Mouse (Mus musculus): ENCODE data around the gene Ephb6. TPM values are rescaled to one million over a fixed set of nuclear protein-coding genes. Genes with fewer than 3 reads are reported as not detected.

The Ephb6 gene
- polyA plus RNA-seq, 1 experiment from 2014 or later: 13.9 TPM

GRCm38 (mm10) chr6:41635211-41635610 lies 29.9 kb downstream of the Ephb6 start:
- Histone ChIP-seq H3K4me1 (no peaks in the 10 kb centered on the region), H3K27me3 (ENCODE audit: low read depth, poor library complexity, severe bottlenecking) (no peaks in the 10 kb centered on the region), H3K27ac (replicated peaks) (no peak overlapping the region), H3K36me3 (no peaks in the 10 kb centered on the region), H3K4me3 (no peak overlapping the region), H3K9me3 (replicated peaks) (no peaks in the 10 kb centered on the region)
- WGBS: 68% methylated on average over 1 of the region's 1 CpGs
- no peak for DNase-seq (ENCODE audit: low spot score)

- H3K9me3 ChIP-seq (replicated peaks): no peaks in the 10 kb centered on the region
- no peak within 1 kb of the TSS for H3K27ac ChIP-seq (replicated peaks)
- no peaks in the 10 kb centered on the region for H3K4me1 ChIP-seq
- no peaks in the 10 kb centered on the region for H3K27me3 ChIP-seq (ENCODE audit: low read depth, poor library complexity, severe bottlenecking)
- no peak within 1 kb of the TSS for H3K4me3 ChIP-seq
- H3K36me3 ChIP-seq: no peaks in the 10 kb centered on the region
- 19% methylated on average over 5 of the region's 5 CpGs for WGBS
- no peak for DNase-seq (ENCODE audit: low spot score)
Observed at GRCm38 (mm10) chr6:41636178-41636577, 30.9 kb downstream of the Ephb6 start, which contains the start of gene Trpv6. Gene Trpv6, minus strand, starts transcription at chr6:41636405.

- Histone ChIP-seq H3K4me3 (no peak overlapping the region), H3K27ac (replicated peaks) (no peak overlapping the region), H3K27me3 (ENCODE audit: low read depth, poor library complexity, severe bottlenecking) (no peaks in the 10 kb centered on the region), H3K36me3 (no peaks in the 10 kb centered on the region), H3K9me3 (replicated peaks) (no peaks in the 10 kb centered on the region), H3K4me1 (no peaks in the 10 kb centered on the region)
- no peak for DNase-seq (ENCODE audit: low spot score)
- 29% methylated on average over 1 of the region's 1 CpGs for WGBS
Observed at GRCm38 (mm10) chr6:41637393-41637792, 32.1 kb downstream of the Ephb6 start.

- 88% methylated on average over 6 of the region's 6 CpGs for WGBS
- DNase-seq (ENCODE audit: low spot score): no peak
Observed at GRCm38 (mm10) chr6:41637927-41638506, 32.7 kb downstream of the Ephb6 start.

GRCm38 (mm10) chr6:41640449-41640848 lies 35.2 kb downstream of the Ephb6 start:
- WGBS: 67% methylated on average over 3 of the region's 3 CpGs
- Histone ChIP-seq H3K9me3 (replicated peaks) (no peaks in the 10 kb centered on the region), H3K36me3 (no peaks in the 10 kb centered on the region), H3K27ac (replicated peaks) (no peak overlapping the region), H3K27me3 (ENCODE audit: low read depth, poor library complexity, severe bottlenecking) (no peaks in the 10 kb centered on the region), H3K4me3 (no peak overlapping the region), H3K4me1 (no peaks in the 10 kb centered on the region)
- no peak for DNase-seq (ENCODE audit: low spot score)

More at GRCm38 (mm10) chr6:41637927-41638506, 32.7 kb downstream of the Ephb6 start:
- Histone ChIP-seq H3K27ac (replicated peaks) (no peak overlapping the region), H3K36me3 (no peaks in the 10 kb centered on the region), H3K4me3 (no peak overlapping the region), H3K4me1 (no peaks in the 10 kb centered on the region), H3K27me3 (ENCODE audit: low read depth, poor library complexity, severe bottlenecking) (no peaks in the 10 kb centered on the region), H3K9me3 (replicated peaks) (no peaks in the 10 kb centered on the region)

- Histone ChIP-seq H3K27me3 (ENCODE audit: low read depth, poor library complexity, severe bottlenecking) (no peaks in the 10 kb centered on the region), H3K4me1 (no peaks in the 10 kb centered on the region), H3K36me3 (no peaks in the 10 kb centered on the region), H3K27ac (replicated peaks) (no peak overlapping the region), H3K9me3 (replicated peaks) (no peaks in the 10 kb centered on the region), H3K4me3 (no peak overlapping the region)
- 79% methylated on average over 6 of the region's 6 CpGs for WGBS
- no peak for DNase-seq (ENCODE audit: low spot score)
Observed at GRCm38 (mm10) chr6:41641173-41641866, 36.0 kb downstream of the Ephb6 start.

- no peaks in the 10 kb centered on the region for H3K27me3 ChIP-seq (ENCODE audit: low read depth, poor library complexity, severe bottlenecking)
- H3K9me3 ChIP-seq (replicated peaks): no peaks in the 10 kb centered on the region
- no peaks in the 10 kb centered on the region for H3K4me1 ChIP-seq
- H3K4me3 ChIP-seq: no peak overlapping the region
- WGBS: 90% methylated on average over 4 of the region's 4 CpGs
- H3K36me3 ChIP-seq: no peaks in the 10 kb centered on the region
- H3K27ac ChIP-seq (replicated peaks): no peak overlapping the region
- DNase-seq (ENCODE audit: low spot score): no peak
Observed at GRCm38 (mm10) chr6:41642765-41643164, 37.5 kb downstream of the Ephb6 start.

GRCm38 (mm10) chr6:41643227-41643626 lies 37.9 kb downstream of the Ephb6 start:
- 92% methylated on average over 3 of the region's 3 CpGs for WGBS
- H3K36me3 ChIP-seq: no peaks in the 10 kb centered on the region
- H3K4me1 ChIP-seq: no peaks in the 10 kb centered on the region
- no peak for DNase-seq (ENCODE audit: low spot score)
- H3K27ac ChIP-seq (replicated peaks): no peak overlapping the region
- H3K9me3 ChIP-seq (replicated peaks): no peaks in the 10 kb centered on the region
- no peaks in the 10 kb centered on the region for H3K27me3 ChIP-seq (ENCODE audit: low read depth, poor library complexity, severe bottlenecking)
- no peak overlapping the region for H3K4me3 ChIP-seq

GRCm38 (mm10) chr6:41646220-41646619 lies 40.9 kb downstream of the Ephb6 start:
- DNase-seq (ENCODE audit: low spot score): no peak
- Histone ChIP-seq H3K4me3 (no peak overlapping the region), H3K4me1 (no peaks in the 10 kb centered on the region), H3K9me3 (replicated peaks) (no peaks in the 10 kb centered on the region), H3K27ac (replicated peaks) (no peak overlapping the region), H3K36me3 (no peaks in the 10 kb centered on the region), H3K27me3 (ENCODE audit: low read depth, poor library complexity, severe bottlenecking) (no peaks in the 10 kb centered on the region)
- 82% methylated on average over 3 of the region's 3 CpGs for WGBS

GRCm38 (mm10) chr6:41646672-41647071 lies 41.4 kb downstream of the Ephb6 start:
- Histone ChIP-seq H3K36me3 (no peaks in the 10 kb centered on the region), H3K27me3 (ENCODE audit: low read depth, poor library complexity, severe bottlenecking) (no peaks in the 10 kb centered on the region), H3K4me1 (no peaks in the 10 kb centered on the region), H3K27ac (replicated peaks) (no peak overlapping the region), H3K9me3 (replicated peaks) (no peaks in the 10 kb centered on the region), H3K4me3 (no peak overlapping the region)
- no peak for DNase-seq (ENCODE audit: low spot score)

GRCm38 (mm10) chr6:41653173-41653572 lies 47.9 kb downstream of the Ephb6 start:
- DNase-seq (ENCODE audit: low spot score): no peak
- no peaks in the 10 kb centered on the region for H3K27me3 ChIP-seq (ENCODE audit: low read depth, poor library complexity, severe bottlenecking)
- H3K27ac ChIP-seq (replicated peaks): no peak overlapping the region
- no peaks in the 10 kb centered on the region for H3K36me3 ChIP-seq
- no peak overlapping the region for H3K4me3 ChIP-seq
- no peaks in the 10 kb centered on the region for H3K9me3 ChIP-seq (replicated peaks)
- H3K4me1 ChIP-seq: no peaks in the 10 kb centered on the region
- WGBS: 95% methylated on average over 5 of the region's 5 CpGs

- 84% methylated on average over 8 of the region's 8 CpGs for WGBS
- no peaks in the 10 kb centered on the region for H3K36me3 ChIP-seq
- H3K9me3 ChIP-seq (replicated peaks): no peaks in the 10 kb centered on the region
- no peak overlapping the region for H3K4me3 ChIP-seq
- no peak overlapping the region for H3K27ac ChIP-seq (replicated peaks)
- no peak for DNase-seq (ENCODE audit: low spot score)
- H3K4me1 ChIP-seq: no peaks in the 10 kb centered on the region
- no peaks in the 10 kb centered on the region for H3K27me3 ChIP-seq (ENCODE audit: low read depth, poor library complexity, severe bottlenecking)
Observed at GRCm38 (mm10) chr6:41654648-41655047, 49.4 kb downstream of the Ephb6 start.

GRCm38 (mm10) chr6:41658487-41658886 lies 53.2 kb downstream of the Ephb6 start:
- no peak for DNase-seq (ENCODE audit: low spot score)
- H3K27me3 ChIP-seq (ENCODE audit: low read depth, poor library complexity, severe bottlenecking): no peaks in the 10 kb centered on the region
- WGBS: 78% methylated on average over 1 of the region's 1 CpGs
- H3K4me3 ChIP-seq: no peak overlapping the region
- H3K36me3 ChIP-seq: no peaks in the 10 kb centered on the region
- H3K9me3 ChIP-seq (replicated peaks): no peaks in the 10 kb centered on the region
- H3K27ac ChIP-seq (replicated peaks): no peak overlapping the region
- H3K4me1 ChIP-seq: no peaks in the 10 kb centered on the region
